Mouse (Mus musculus) small intestine, adult 2 months (tissue): ENCODE measurements around the gene Mgat2.

Experiments
- CTCF ChIP-seq: fragments of 200-500 bp; IDR thresholded peaks from 2 replicates; pipeline ENCODE4 v1.5.1; 2012; ENCODE audit warnings: low read depth, mild to moderate bottlenecking, control low read depth, inconsistent platforms, low read length, moderate library complexity, mixed read lengths; ENCODE audit not compliant: insufficient replicate concordance, insufficient read length; ENCODE audit errors: extremely low read depth
- POLR2A ChIP-seq: fragments of 200-500 bp; IDR thresholded peaks from 2 replicates; pipeline ENCODE4 v1.6.1; 2012; ENCODE audit warnings: low read depth, mild to moderate bottlenecking, control low read depth, inconsistent platforms, low read length, moderate library complexity

GRCm38 (mm10) chr12:69208520-69208919 lies 24.6 kb downstream of the Mgat2 start:
- TF ChIP-seq CTCF: no peak
- TF ChIP-seq POLR2A: no peak
